Mouse (Mus musculus): ENCODE data around the gene Tbc1d20. TPM values are rescaled to one million over a fixed set of nuclear protein-coding genes. Genes with fewer than 3 reads are reported as not detected.

Tbc1d20 gene
- total and polyA plus RNA-seq, 2 experiments, result 13.0 to 25.1 TPM

- DNase-seq (ENCODE audit: extremely low read depth, low read depth, low spot score), result no peak
- Histone ChIP-seq H3K79me2 (ENCODE audit: control insufficient read depth, insufficient read depth, low read length) (no peaks in the 10 kb centered on the region; the same call in 1 of the 2 replicates), H3K9ac (ENCODE audit: low read depth, low read length) (no peak overlapping the region), H3K27ac (replicated peaks; ENCODE audit: insufficient read depth, low read depth, low read length) (no peak overlapping the region), H3K36me3 (ENCODE audit: control insufficient read depth, insufficient read depth, low read length) (peaks cover 19% of the 10 kb centered on the region; the same call in 1 of the 2 replicates), H3K27me3 (ENCODE audit: control insufficient read depth, insufficient read depth, low read length) (no peaks in the 10 kb centered on the region), H3K4me3 (ENCODE audit: insufficient read depth, low read depth, low read length) (no peak overlapping the region), H3K4me1 (ENCODE audit: control insufficient read depth, insufficient read depth, low read length) (peaks cover 2% of the 10 kb centered on the region; the same call in 1 of the 2 replicates)
- TF ChIP-seq POLR2A (IDR thresholded peaks at IDR 0.05; ENCODE audit: extremely low read depth, insufficient read depth, low read length) (no peak), CTCF (IDR thresholded peaks at IDR 0.05; ENCODE audit: low read depth, low read length) (no peak)
- 89% methylated on average over 8 of the region's 8 CpGs for WGBS
Measured at GRCm38 (mm10) chr2:152326654-152327053, 33.0 kb downstream of the Tbc1d20 start.

- H3K9ac ChIP-seq (ENCODE audit: low read depth, low read length), result no peak overlapping the region
- TF ChIP-seq POLR2A (IDR thresholded peaks at IDR 0.05; ENCODE audit: extremely low read depth, insufficient read depth, low read length), result no peak
- no peak for TF ChIP-seq CTCF (IDR thresholded peaks at IDR 0.05; ENCODE audit: low read depth, low read length)
- H3K79me2 ChIP-seq (ENCODE audit: control insufficient read depth, insufficient read depth, low read length), result no peaks in the 10 kb centered on the region; the same call in 1 of the 2 replicates
- H3K27me3 ChIP-seq (ENCODE audit: control insufficient read depth, insufficient read depth, low read length), result no peaks in the 10 kb centered on the region
- H3K36me3 ChIP-seq (ENCODE audit: control insufficient read depth, insufficient read depth, low read length), result peaks cover 15% of the 10 kb centered on the region; the same call in 1 of the 2 replicates
- no peak for DNase-seq (ENCODE audit: extremely low read depth, low read depth, low spot score)
- H3K4me1 ChIP-seq (ENCODE audit: control insufficient read depth, insufficient read depth, low read length), result peaks cover 2% of the 10 kb centered on the region; the same call in 1 of the 2 replicates
- H3K27ac ChIP-seq (replicated peaks; ENCODE audit: insufficient read depth, low read depth, low read length), result no peak overlapping the region
- no peak overlapping the region for H3K4me3 ChIP-seq (ENCODE audit: insufficient read depth, low read depth, low read length)
- WGBS, result 76% methylated on average over 5 of the region's 5 CpGs
Measured at GRCm38 (mm10) chr2:152327980-152328379, 34.4 kb downstream of the Tbc1d20 start.

DNA sequence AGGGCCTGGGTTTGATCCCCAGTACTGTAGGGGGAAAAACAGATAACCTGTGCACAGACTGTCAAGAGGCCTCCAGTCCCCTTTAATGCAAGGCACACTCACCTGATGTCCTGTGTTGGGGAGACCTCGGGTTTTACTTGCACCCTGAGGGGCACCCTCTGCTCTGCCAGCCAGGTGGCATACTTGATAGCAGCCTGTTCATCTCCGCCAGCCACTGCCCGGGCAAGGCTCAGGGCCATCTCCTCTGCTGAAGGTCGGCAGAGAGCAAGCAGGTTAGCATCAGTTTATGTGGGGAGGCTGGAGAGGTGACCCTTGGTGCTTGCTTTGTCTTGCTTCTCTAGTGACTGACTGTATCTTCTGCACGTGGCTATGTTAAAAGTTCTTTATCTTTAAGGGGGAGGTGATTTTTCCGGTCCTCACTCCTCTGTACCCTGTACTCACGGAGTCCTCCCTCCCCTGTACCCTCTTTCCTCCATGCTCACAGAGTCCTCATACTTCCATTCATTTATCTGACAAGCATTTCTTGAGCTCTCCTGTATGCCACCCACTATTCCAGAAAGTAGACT is 37.3 kb downstream of the Tbc1d20 start:
- no peak overlapping the region for H3K27ac ChIP-seq (replicated peaks; ENCODE audit: insufficient read depth, low read depth, low read length)
- WGBS, result 44% methylated on average over 7 of the region's 7 CpGs
- peaks cover 7% of the 10 kb centered on the region; the same call in 1 of the 2 replicates for H3K36me3 ChIP-seq (ENCODE audit: control insufficient read depth, insufficient read depth, low read length)
- no peaks in the 10 kb centered on the region; the same call in 1 of the 2 replicates for H3K79me2 ChIP-seq (ENCODE audit: control insufficient read depth, insufficient read depth, low read length)
- H3K27me3 ChIP-seq (ENCODE audit: control insufficient read depth, insufficient read depth, low read length), result no peaks in the 10 kb centered on the region
- H3K9ac ChIP-seq (ENCODE audit: low read depth, low read length), result no peak overlapping the region
- DNase-seq (ENCODE audit: extremely low read depth, low read depth, low spot score), result no peak
- TF ChIP-seq CTCF (IDR thresholded peaks at IDR 0.05; ENCODE audit: low read depth, low read length) (no peak), POLR2A (IDR thresholded peaks at IDR 0.05; ENCODE audit: extremely low read depth, insufficient read depth, low read length) (no peak)
- no peak overlapping the region for H3K4me3 ChIP-seq (ENCODE audit: insufficient read depth, low read depth, low read length)
- peaks cover 10% of the 10 kb centered on the region for H3K4me1 ChIP-seq (ENCODE audit: control insufficient read depth, insufficient read depth, low read length)

- H3K4me1 ChIP-seq (ENCODE audit: control insufficient read depth, insufficient read depth, low read length), result peaks cover 17% of the 10 kb centered on the region
- peak; percentile 85 for DNase-seq (ENCODE audit: extremely low read depth, low read depth, low spot score)
- no peaks in the 10 kb centered on the region for H3K27me3 ChIP-seq (ENCODE audit: control insufficient read depth, insufficient read depth, low read length)
- peaks cover 5% of the 10 kb centered on the region; the same call in 1 of the 2 replicates for H3K36me3 ChIP-seq (ENCODE audit: control insufficient read depth, insufficient read depth, low read length)
- TF ChIP-seq CTCF (IDR thresholded peaks at IDR 0.05; ENCODE audit: low read depth, low read length) (no peak), POLR2A (IDR thresholded peaks at IDR 0.05; ENCODE audit: extremely low read depth, insufficient read depth, low read length) (0 out of 2 replicates have a peak, but pooled peaks have one; percentile 46)
- H3K27ac ChIP-seq (replicated peaks; ENCODE audit: insufficient read depth, low read depth, low read length), result peak within 1 kb of the TSS; percentile 94
- peak within 1 kb of the TSS; percentile 91 for H3K9ac ChIP-seq (ENCODE audit: low read depth, low read length)
- under 1% methylated on average over 54 of the region's 54 CpGs for WGBS
- H3K79me2 ChIP-seq (ENCODE audit: control insufficient read depth, insufficient read depth, low read length), result no peaks in the 10 kb centered on the region; the same call in 1 of the 2 replicates
- H3K4me3 ChIP-seq (ENCODE audit: insufficient read depth, low read depth, low read length), result peak within 1 kb of the TSS; percentile 82
Measured at GRCm38 (mm10) chr2:152332101-152332825, 38.6 kb downstream of the Tbc1d20 start, which contains the start of gene Rbck1. Gene Rbck1, minus strand, starts transcription at chr2:152332653.

DNA sequence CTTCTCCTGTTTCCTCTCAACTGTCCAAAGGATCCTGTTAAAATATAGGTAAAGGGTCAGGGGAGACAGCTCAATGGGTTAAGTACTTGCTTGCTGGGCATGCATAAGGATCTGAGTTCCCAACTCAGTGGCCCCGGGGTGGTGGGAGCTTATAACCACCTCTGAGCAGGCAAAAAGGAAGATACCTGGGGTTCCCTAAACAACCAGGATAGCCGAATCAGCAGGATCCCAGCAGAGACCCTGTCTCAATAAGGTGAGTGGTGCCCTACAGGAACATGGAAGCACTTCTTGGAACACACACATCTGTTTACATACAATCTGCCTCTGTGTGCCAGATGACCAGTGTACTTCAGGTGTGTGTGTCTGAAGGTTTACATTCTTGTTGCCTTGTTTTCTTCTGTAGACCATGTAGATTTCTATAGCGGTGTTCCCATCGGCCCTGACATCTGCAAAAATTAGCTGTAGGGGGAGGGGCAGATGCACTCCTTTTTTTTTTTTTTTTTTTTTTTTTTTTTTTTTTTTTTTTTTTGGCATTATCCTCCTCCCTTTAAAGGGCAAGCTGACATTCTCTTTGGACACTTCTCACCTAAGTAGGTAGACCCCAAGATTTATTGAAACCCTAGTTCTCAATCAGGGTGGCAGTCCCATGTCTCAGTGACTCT is 39.8 kb downstream of the Tbc1d20 start:
- H3K36me3 ChIP-seq (ENCODE audit: control insufficient read depth, insufficient read depth, low read length), result peaks cover 5% of the 10 kb centered on the region; the same call in 1 of the 2 replicates
- 55% methylated on average over 4 of the region's 4 CpGs for WGBS
- H3K79me2 ChIP-seq (ENCODE audit: control insufficient read depth, insufficient read depth, low read length), result no peaks in the 10 kb centered on the region; the same call in 1 of the 2 replicates
- no peaks in the 10 kb centered on the region for H3K27me3 ChIP-seq (ENCODE audit: control insufficient read depth, insufficient read depth, low read length)
- peaks cover 27% of the 10 kb centered on the region for H3K4me1 ChIP-seq (ENCODE audit: control insufficient read depth, insufficient read depth, low read length)
- DNase-seq (ENCODE audit: extremely low read depth, low read depth, low spot score), result peak; percentile 54
- no peak for TF ChIP-seq POLR2A (IDR thresholded peaks at IDR 0.05; ENCODE audit: extremely low read depth, insufficient read depth, low read length)
- TF ChIP-seq CTCF (IDR thresholded peaks at IDR 0.05; ENCODE audit: low read depth, low read length), result no peak
- no peak overlapping the region for H3K9ac ChIP-seq (ENCODE audit: low read depth, low read length)
- H3K4me3 ChIP-seq (ENCODE audit: insufficient read depth, low read depth, low read length), result no peak overlapping the region
- H3K27ac ChIP-seq (replicated peaks; ENCODE audit: insufficient read depth, low read depth, low read length), result peak overlapping the region; percentile 15; the same call in 1 of the 2 replicates
